Mouse (Mus musculus) liver, embryonic 14.5 days (tissue): ENCODE measurements at regions not wholly inside any gene's neighbourhood (a gene's known extent, or its start where the extent isn't known, plus 50 kb on each side); places are given as distances from the start of the nearest gene placed in this dataset.

Experiments used
- ATAC-seq: fragments of 200-750 bp; cut with Nextera tagmentation; 2 replicates; pipeline ENCODE4 v1.8.0; 2017; ENCODE audit warnings: moderate number of reproducible peaks, mild to moderate bottlenecking, moderate library complexity; ENCODE audit not compliant: insufficient read depth
- DNase-seq, 3 experiments: peaks; one replicate each; pipeline ENCODE4 v3.0.0-alpha.2; 2012 to 2013; ENCODE audit warnings: low read depth in 3 of 3, low spot score in 3 of 3
- H3K27ac ChIP-seq: fragments of 300-500 bp; sonication (generic); 2 replicates; pipeline ENCODE4 v1.5.1; 2014; ENCODE audit warnings: moderate library complexity, mild to moderate bottlenecking, control low read depth, inconsistent platforms
- H3K27me3 ChIP-seq: fragments of 300-500 bp; sonication (generic); 2 replicates; pipeline ENCODE4 v1.6.1; 2014; ENCODE audit warnings: mild to moderate bottlenecking, low read length, moderate library complexity; ENCODE audit not compliant: control insufficient read depth, insufficient read depth
- H3K36me3 ChIP-seq: fragments of 300-500 bp; sonication (generic); replicated peaks from 2 replicates; pipeline ENCODE4 v1.6.1; 2014; ENCODE audit warnings: low read depth; ENCODE audit not compliant: control insufficient read depth, insufficient read depth
- H3K4me1 ChIP-seq, 2 experiments: fragments of 200-500 bp in 1 of 2; fragments of 300-500 bp in 1 of 2; sonication (generic) in 1 of 2; replicated peaks; 2 replicates each; pipeline ENCODE4 v1.6.1; 2012 to 2014; ENCODE audit warnings: antibody characterized with exemption in 1 of 2, inconsistent platforms in 1 of 2, low read length in 1 of 2; ENCODE audit not compliant: control insufficient read depth in 2 of 2, insufficient read depth in 2 of 2
- H3K4me2 ChIP-seq: fragments of 300-500 bp; sonication (generic); 2 replicates; pipeline ENCODE4 v1.6.1; 2014; ENCODE audit warnings: low read depth, mild to moderate bottlenecking, control low read depth, moderate library complexity
- H3K4me3 ChIP-seq, 2 experiments: fragments of 200-500 bp in 1 of 2; fragments of 300-500 bp in 1 of 2; sonication (generic) in 1 of 2; 2 replicates each; pipeline ENCODE4 v1.5.1; 2012 to 2014; ENCODE audit warnings: low read depth in 2 of 2, low read length in 2 of 2, mild to moderate bottlenecking in 2 of 2, control low read depth in 1 of 2, inconsistent platforms in 1 of 2, moderate library complexity in 1 of 2; ENCODE audit not compliant: insufficient read depth in 1 of 2
- H3K9ac ChIP-seq: fragments of 300-500 bp; sonication (generic); replicated peaks from 2 replicates; pipeline ENCODE4 v1.6.1; 2014; ENCODE audit warnings: mild to moderate bottlenecking, control low read depth, moderate library complexity
- H3K9me3 ChIP-seq: fragments of 300-500 bp; sonication (generic); 2 replicates; pipeline ENCODE4 v1.6.1; 2016; ENCODE audit warnings: low read length, mixed read lengths; ENCODE audit not compliant: control insufficient read depth
- CTCF ChIP-seq: IDR thresholded peaks from 2 replicates; pipeline ENCODE4 v1.5.1; 2016; ENCODE audit warnings: antibody characterized with exemption, low read depth, control low read depth
- EP300 ChIP-seq: IDR thresholded peaks from 2 replicates; pipeline ENCODE4 v1.6.1; 2016; ENCODE audit warnings: antibody characterized with exemption, low read depth
- WGBS: fragments of 180-500 bp; shearing (Covaris S2); extraction: QIAGEN DNeasy Blood & Tissue Kit; methylation state at CpG from one replicate; pipeline ENCODE4 v1.1.7; 2014; ENCODE audit not compliant: insufficient replicate concordance; 5-methylcytosine and 5-hydroxymethylcytosine counted together

DNA sequence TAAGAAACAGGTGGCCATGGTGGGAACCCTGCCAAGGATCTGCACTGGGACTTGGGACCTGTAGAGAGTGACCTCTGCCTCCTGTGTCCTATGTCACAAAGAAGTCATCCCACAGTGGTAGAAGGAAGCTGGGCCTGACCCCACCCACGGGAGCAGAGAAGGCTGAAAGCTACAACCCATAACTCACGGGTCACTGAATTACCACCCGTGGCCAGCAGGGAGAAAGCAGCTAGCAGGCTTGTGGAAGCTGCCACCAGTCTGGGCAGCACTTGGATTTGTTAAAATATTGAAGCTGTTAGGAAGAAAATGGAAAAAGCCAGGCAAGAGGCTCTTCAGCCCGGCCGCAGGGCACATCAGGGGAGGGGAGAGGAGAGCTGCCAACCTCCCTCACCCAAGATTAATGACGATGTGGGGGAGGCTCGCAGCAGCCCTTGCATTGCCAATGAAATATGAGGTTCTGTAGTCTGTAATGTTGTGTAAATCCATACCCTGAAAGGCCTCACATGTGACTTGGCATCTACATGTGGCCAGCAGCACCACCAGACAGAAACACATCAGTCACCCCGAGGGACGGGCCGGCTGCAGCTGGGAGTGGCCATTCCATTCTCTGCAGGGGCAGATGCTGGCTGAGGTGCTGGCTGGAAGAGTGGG is 94.5 kb downstream of the Olfm1 start:
- no peaks in the 10 kb centered on the region for H3K4me1 ChIP-seq
- ATAC-seq, result no peak
- DNase-seq, result no peak
- WGBS, result 55% methylated on average over 10 of the region's 10 CpGs
- H3K4me2 ChIP-seq, result no peak overlapping the region
- H3K36me3 ChIP-seq, result no peaks in the 10 kb centered on the region
- no peaks in the 10 kb centered on the region for H3K27me3 ChIP-seq
- H3K9ac ChIP-seq, result no peak overlapping the region
- TF ChIP-seq EP300, result no peak
- no peak for TF ChIP-seq CTCF
- H3K4me3 ChIP-seq, result no peak overlapping the region
- H3K9me3 ChIP-seq, result no peaks in the 10 kb centered on the region
- no peak overlapping the region for H3K27ac ChIP-seq

DNA sequence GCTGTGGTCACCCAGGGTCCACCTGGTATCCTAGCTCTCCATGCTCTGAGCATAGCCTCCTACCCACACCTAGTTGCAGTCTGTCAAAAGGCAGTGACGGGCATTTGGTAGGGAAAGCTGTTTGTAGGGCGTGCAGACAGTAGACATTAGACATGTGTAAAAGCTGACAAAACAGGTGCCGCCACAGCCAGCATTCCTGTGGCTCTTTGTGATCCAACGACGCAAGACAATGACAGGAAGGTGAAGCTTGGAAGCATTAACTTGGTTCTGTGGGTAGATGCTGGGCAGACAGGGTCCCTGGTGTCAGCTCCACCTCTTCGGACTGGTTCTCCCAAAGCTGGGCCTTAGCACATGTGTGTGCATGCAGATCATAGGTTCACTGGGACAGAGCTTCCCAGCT is 96.5 kb downstream of the Olfm1 start:
- no peaks in the 10 kb centered on the region for H3K4me1 ChIP-seq
- no peaks in the 10 kb centered on the region for H3K9me3 ChIP-seq
- H3K9ac ChIP-seq, result no peak overlapping the region
- H3K27me3 ChIP-seq, result no peaks in the 10 kb centered on the region
- ATAC-seq (no peak), DNase-seq (no peak)
- H3K4me2 ChIP-seq, result no peak overlapping the region
- H3K4me3 ChIP-seq, result no peak overlapping the region
- H3K27ac ChIP-seq, result no peak overlapping the region
- 43% methylated on average over 6 of the region's 6 CpGs for WGBS
- TF ChIP-seq CTCF, result no peak
- TF ChIP-seq EP300, result no peak
- H3K36me3 ChIP-seq, result no peaks in the 10 kb centered on the region

DNA sequence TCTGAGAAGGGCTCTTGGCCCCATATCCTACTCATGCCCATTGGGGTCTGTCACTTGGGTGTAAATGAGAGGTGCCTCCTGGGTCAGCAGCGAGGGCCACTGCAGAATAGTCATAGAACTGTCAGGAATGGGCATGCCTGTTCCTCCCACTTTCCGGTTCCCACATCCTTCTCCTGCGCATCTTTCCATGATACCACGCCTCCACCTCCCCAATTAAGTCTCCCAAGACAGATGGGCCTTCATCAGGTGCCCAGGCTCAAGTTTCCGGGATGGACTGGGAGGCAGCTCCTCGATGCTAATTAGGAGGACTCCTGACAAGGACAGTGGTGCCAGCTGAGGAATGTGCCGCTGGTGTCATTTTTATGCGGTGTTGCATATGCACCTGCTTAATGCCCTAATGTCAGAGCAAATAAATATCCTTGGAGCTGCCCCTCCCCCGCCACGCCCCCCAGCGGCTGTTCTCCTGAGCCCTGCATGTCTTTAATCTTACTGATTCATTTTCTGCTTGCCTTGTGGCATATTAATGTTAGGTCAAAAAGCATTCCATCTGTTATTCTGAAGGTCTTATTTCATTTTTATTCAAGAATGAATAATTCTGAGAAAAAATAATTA is 97.2 kb downstream of the Olfm1 start:
- ATAC-seq, result no peak
- WGBS, result 60% methylated on average over 11 of the region's 11 CpGs
- Histone ChIP-seq H3K27me3 (no peaks in the 10 kb centered on the region), H3K4me1 (no peaks in the 10 kb centered on the region), H3K4me2 (no peak overlapping the region), H3K9ac (no peak overlapping the region), H3K9me3 (no peaks in the 10 kb centered on the region), H3K36me3 (no peaks in the 10 kb centered on the region), H3K27ac (no peak overlapping the region), H3K4me3 (no peak overlapping the region)
- DNase-seq, result no peak
- TF ChIP-seq CTCF (no peak), EP300 (no peak)

DNA sequence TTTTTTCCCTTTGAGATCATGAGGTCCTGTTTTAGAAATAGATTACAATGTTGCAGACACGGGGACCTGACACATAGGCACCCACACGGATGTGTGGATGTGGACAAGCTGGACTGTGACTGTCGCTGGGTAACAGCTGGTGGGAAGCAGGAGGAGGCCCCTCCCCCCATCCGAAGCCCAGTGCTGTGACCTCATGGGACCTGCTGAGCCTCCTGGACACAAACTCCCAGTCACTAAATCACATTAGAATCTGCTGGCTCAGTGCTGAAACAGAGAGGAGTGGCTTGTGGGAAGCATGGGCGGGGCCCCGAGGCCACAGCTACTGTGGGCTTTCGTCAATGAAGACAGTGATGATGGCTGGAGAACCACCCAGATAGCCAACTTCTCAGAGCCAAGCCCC is 101.7 kb downstream of the Olfm1 start:
- no peaks in the 10 kb centered on the region for H3K27me3 ChIP-seq
- no peak for ATAC-seq
- H3K4me1 ChIP-seq, result no peaks in the 10 kb centered on the region
- no peak overlapping the region for H3K4me3 ChIP-seq
- 43% methylated on average over 7 of the region's 7 CpGs for WGBS
- H3K36me3 ChIP-seq, result no peaks in the 10 kb centered on the region
- no peaks in the 10 kb centered on the region for H3K9me3 ChIP-seq
- H3K4me2 ChIP-seq, result no peak overlapping the region
- H3K27ac ChIP-seq, result no peak overlapping the region
- no peak overlapping the region for H3K9ac ChIP-seq
- TF ChIP-seq CTCF, result no peak
- TF ChIP-seq EP300, result no peak
- no peak for DNase-seq

DNA sequence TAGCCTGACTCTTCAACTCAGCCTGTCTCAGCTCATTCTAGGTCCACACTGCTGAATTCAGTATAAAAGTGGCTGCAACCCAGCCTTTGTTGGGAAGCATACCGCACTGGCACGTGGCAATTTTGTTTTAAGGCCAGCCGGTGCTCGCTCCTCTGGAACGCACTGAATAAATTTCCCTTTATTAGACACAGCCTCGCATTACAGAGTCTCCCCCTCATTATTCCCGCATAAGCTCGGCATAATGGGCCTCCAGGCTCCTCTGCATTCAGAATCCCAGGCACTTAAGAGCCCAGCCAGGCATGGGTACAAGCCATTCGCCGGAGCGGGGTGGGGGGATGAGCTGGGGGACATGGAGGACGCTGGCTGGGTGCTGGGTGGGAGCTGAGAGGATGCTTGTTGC is 103.4 kb downstream of the Olfm1 start:
- DNase-seq (no peak), ATAC-seq (no peak)
- Histone ChIP-seq H3K36me3 (no peaks in the 10 kb centered on the region), H3K4me2 (no peak overlapping the region), H3K27ac (no peak overlapping the region), H3K9ac (no peak overlapping the region), H3K27me3 (no peaks in the 10 kb centered on the region), H3K4me1 (no peaks in the 10 kb centered on the region), H3K4me3 (no peak overlapping the region), H3K9me3 (no peaks in the 10 kb centered on the region)
- 67% methylated on average over 12 of the region's 12 CpGs for WGBS
- TF ChIP-seq EP300 (no peak), CTCF (no peak)
